Mouse (Mus musculus) kidney, embryonic 15.5 days (tissue): ENCODE data around the gene Stxbp3. TPM values are rescaled to one million over a fixed set of nuclear protein-coding genes. Genes with fewer than 3 reads are reported as not detected.
A peak's percentile ranks its signal among the peaks of the same experiment; 100 is the strongest.

Experiments
- ATAC-seq: fragments of 200-750 bp; cut with Nextera tagmentation; replicated peaks from 2 replicates; pipeline ENCODE4 v1.8.0; 2017; ENCODE audit warnings: moderate TSS enrichment; ENCODE audit not compliant: low FRiP score
- H3K27ac ChIP-seq: fragments of 300-500 bp; sonication (generic); 2 replicates; pipeline ENCODE4 v1.5.1; 2015; ENCODE audit warnings: mild to moderate bottlenecking, inconsistent platforms
- H3K27me3 ChIP-seq: fragments of 300-500 bp; sonication (generic); 2 replicates; pipeline ENCODE4 v1.6.1; 2015; ENCODE audit warnings: inconsistent platforms
- H3K36me3 ChIP-seq: fragments of 300-500 bp; sonication (generic); 2 replicates; pipeline ENCODE4 v1.6.1; 2015; ENCODE audit warnings: inconsistent platforms
- H3K4me1 ChIP-seq: fragments of 300-500 bp; sonication (generic); 2 replicates; pipeline ENCODE4 v1.6.1; 2015; ENCODE audit warnings: inconsistent platforms
- H3K4me2 ChIP-seq: fragments of 300-500 bp; sonication (generic); 2 replicates; pipeline ENCODE4 v1.6.1; 2015; ENCODE audit warnings: moderate library complexity, mild to moderate bottlenecking, inconsistent platforms
- H3K4me3 ChIP-seq: fragments of 300-500 bp; sonication (generic); replicated peaks from 2 replicates; pipeline ENCODE4 v1.5.1; 2015; ENCODE audit warnings: mild to moderate bottlenecking, inconsistent platforms
- H3K9ac ChIP-seq: fragments of 300-500 bp; sonication (generic); 2 replicates; pipeline ENCODE4 v1.6.1; 2015; ENCODE audit warnings: mild to moderate bottlenecking, inconsistent platforms
- H3K9me3 ChIP-seq: fragments of 300-500 bp; sonication (generic); replicated peaks from 2 replicates; pipeline ENCODE4 v1.6.1; 2016; ENCODE audit warnings: inconsistent platforms
- WGBS: fragments of 180-500 bp; shearing (Covaris S2); methylation state at CpG from one replicate; pipeline ENCODE4 v1.1.7; 2015; ENCODE audit warnings: mixed read lengths; 5-methylcytosine and 5-hydroxymethylcytosine counted together
- polyA plus RNA-seq: library from polyadenylated mRNA; unstranded; fragments of >200 nt; fragmentation: Nextera tagmentation; extraction: Ambion mirVana; gene quantifications from 2 replicates; pipeline ENCODE4 v1.2.1, GENCODE M21; 2015

Gene Stxbp3
- polyA plus RNA-seq, 1 experiment from 2014 or later: 34.9 TPM

DNA sequence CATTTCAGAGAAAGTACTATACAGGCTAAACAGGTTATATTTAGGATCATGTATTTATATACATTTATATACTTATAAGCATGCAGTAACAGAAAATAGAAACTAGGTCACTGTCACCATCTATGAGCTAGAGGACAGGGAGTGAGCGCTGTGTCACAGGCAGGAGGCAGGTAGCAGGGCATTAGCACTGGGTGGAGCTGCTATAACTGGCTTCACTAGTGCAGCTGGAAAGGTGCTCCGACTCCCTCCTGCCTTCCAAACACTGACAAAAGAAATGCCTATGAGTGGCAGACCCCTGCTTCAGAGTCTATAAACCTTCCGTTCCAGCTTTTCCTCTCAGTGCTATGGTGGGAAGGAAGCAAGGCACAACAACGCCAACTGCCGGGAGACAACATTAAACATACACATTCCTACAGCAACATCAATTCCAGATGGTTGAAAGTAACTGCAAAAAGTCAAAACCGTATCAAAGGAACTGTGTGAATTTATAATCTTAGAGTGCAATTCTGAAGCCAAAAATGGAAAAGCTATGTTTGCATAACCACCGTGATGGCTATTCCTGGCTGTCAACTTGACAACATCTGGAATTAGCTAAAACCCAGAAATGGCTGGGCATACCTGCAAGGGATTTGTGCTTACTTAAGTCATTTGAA is 49.1 kb downstream of the Stxbp3 start:
- Histone ChIP-seq H3K9ac (no peak overlapping the region), H3K27me3 (no peaks in the 10 kb centered on the region), H3K4me3 (no peak overlapping the region), H3K36me3 (peaks cover 33% of the 10 kb centered on the region), H3K4me2 (no peak overlapping the region), H3K9me3 (no peaks in the 10 kb centered on the region), H3K27ac (no peak overlapping the region), H3K4me1 (peaks cover 7% of the 10 kb centered on the region)
- WGBS: 79% methylated on average over 7 of the region's 7 CpGs
- ATAC-seq: no peak

- H3K4me2 ChIP-seq: no peak overlapping the region
- no peak overlapping the region for H3K4me3 ChIP-seq
- WGBS: 89% methylated on average over 3 of the region's 3 CpGs
- no peaks in the 10 kb centered on the region for H3K27me3 ChIP-seq
- no peak overlapping the region for H3K9ac ChIP-seq
- H3K4me1 ChIP-seq: peaks cover 7% of the 10 kb centered on the region
- no peak for ATAC-seq
- peaks cover 28% of the 10 kb centered on the region for H3K36me3 ChIP-seq
- no peaks in the 10 kb centered on the region for H3K9me3 ChIP-seq
- H3K27ac ChIP-seq: no peak overlapping the region
These were observed 49.8 kb downstream of the Stxbp3 start for GRCm38 (mm10) chr3:108790499-108790898.

GRCm38 (mm10) chr3:108789299-108789698 is 51.0 kb downstream of the Stxbp3 start:
- Histone ChIP-seq H3K9me3 (0 out of 2 replicates have a peak, but pooled peaks cover 5% of the 10 kb centered on the region), H3K36me3 (peaks cover 20% of the 10 kb centered on the region), H3K4me3 (no peak overlapping the region), H3K4me2 (no peak overlapping the region), H3K27ac (no peak overlapping the region), H3K9ac (no peak overlapping the region), H3K27me3 (no peaks in the 10 kb centered on the region), H3K4me1 (peaks cover 7% of the 10 kb centered on the region)
- WGBS: 79% methylated on average over 5 of the region's 5 CpGs
- no peak for ATAC-seq

- H3K9ac ChIP-seq: no peak overlapping the region
- 0 out of 2 replicates have a peak, but pooled peaks cover 5% of the 10 kb centered on the region for H3K9me3 ChIP-seq
- H3K36me3 ChIP-seq: peaks cover 13% of the 10 kb centered on the region
- no peak overlapping the region for H3K4me2 ChIP-seq
- 0 out of 2 replicates have a peak, but pooled peaks have one; percentile 46 for ATAC-seq
- H3K27me3 ChIP-seq: no peaks in the 10 kb centered on the region
- 80% methylated on average over 4 of the region's 4 CpGs for WGBS
- peaks cover 7% of the 10 kb centered on the region for H3K4me1 ChIP-seq
- no peak overlapping the region for H3K27ac ChIP-seq
- no peak overlapping the region for H3K4me3 ChIP-seq
These were observed 51.9 kb downstream of the Stxbp3 start for GRCm38 (mm10) chr3:108788455-108788794.

DNA sequence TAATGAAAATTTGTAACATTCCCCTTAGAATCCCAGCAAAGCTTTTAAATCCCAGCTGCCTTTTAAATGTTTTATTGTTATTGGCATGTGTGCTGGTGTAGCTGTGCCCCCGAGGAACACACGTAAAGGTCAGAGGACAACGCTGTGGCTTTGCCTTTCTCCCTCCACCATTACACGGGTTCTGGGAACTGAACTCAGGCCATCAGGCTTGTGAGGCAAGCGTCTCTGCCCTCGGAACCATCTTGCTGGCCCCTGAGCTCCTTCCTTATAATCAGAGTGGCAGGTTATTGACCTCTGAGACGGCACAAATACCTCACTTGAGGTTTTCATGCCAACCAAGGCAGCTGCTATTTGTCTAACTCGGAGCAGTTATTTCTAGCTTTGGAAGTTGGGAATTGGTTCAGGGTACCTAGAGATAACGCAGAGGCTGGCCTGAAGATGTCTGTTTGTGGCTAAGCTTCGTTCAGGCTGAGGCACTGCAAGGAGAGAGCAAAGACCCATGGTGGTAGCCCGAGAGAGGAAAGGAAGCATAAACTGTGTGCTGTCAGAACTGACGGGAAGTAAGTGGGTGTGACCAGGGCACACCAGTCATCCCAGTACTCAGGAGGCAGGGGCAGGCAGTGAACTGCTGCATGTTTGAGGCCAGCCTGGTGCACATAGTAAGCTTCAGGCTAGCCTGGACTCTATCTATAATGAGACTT is 52.4 kb downstream of the Stxbp3 start:
- no peak; the same call in 1 of the 2 replicates for ATAC-seq
- Histone ChIP-seq H3K27ac (no peak overlapping the region), H3K9ac (no peak overlapping the region), H3K4me3 (no peak overlapping the region), H3K4me2 (no peak overlapping the region), H3K36me3 (peaks cover 11% of the 10 kb centered on the region), H3K4me1 (peaks cover 7% of the 10 kb centered on the region), H3K27me3 (no peaks in the 10 kb centered on the region), H3K9me3 (0 out of 2 replicates have a peak, but pooled peaks cover 5% of the 10 kb centered on the region)
- 53% methylated on average over 12 of the region's 12 CpGs for WGBS

DNA sequence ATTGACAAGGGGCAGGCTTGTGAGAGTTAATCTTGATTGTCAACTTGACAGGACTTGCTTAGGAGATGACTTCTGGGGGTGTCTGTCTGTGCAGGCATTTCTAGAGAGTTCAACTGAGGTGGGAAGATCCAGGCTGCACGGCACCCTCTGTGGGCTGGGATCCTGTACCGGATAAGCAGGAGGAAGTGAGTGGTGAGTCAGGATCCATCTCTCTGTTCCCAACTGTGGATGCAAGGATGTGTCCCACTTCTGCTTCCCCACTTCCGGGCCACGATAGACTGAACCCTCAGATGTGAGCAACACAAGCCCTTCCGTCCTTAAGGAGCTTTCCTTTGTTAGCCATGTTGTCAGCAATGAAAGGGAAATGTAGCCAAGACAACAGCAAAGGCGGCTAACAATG is 53.8 kb downstream of the Stxbp3 start:
- H3K36me3 ChIP-seq: 0 out of 2 replicates have a peak, but pooled peaks cover 3% of the 10 kb centered on the region
- H3K4me3 ChIP-seq: no peak overlapping the region
- ATAC-seq: no peak

DNA sequence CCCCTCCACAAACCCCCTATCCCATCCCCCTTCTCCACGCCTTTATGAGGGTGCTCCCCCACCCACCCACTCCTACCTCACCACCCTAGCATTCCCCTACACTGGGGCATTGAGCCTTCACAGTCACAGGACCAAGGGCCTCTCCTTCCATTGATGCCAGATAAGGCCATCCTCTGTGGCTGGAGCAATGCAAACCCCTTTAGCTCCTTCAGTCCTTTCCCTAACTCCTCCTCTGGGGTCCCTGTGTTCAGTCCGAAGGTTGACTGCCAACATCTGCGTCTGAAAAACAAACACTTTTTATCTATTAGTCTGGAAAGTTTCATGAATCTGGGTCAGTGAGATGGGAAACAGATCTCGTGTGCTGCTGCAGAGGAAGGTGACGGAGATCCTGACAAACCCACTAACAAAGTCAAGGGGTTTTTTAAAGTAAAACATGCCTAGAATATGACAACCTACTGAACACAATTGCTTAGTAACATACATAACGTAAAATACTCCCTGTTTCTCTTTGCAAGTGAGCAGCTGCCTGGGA is 57.9 kb downstream of the Stxbp3 start:
- Histone ChIP-seq H3K9ac (no peak overlapping the region), H3K27me3 (no peaks in the 10 kb centered on the region), H3K4me3 (no peak overlapping the region), H3K4me1 (no peaks in the 10 kb centered on the region), H3K9me3 (0 out of 2 replicates have a peak, but pooled peaks cover 5% of the 10 kb centered on the region), H3K27ac (peak overlapping the region; percentile 60; the same call in 1 of the 2 replicates), H3K4me2 (no peak overlapping the region), H3K36me3 (no peaks in the 10 kb centered on the region)
- ATAC-seq: 0 out of 2 replicates have a peak, but pooled peaks have one; percentile 22
- 54% methylated on average over 6 of the region's 6 CpGs for WGBS

More for the DNA sequence above, 53.8 kb downstream of the Stxbp3 start:
- Histone ChIP-seq H3K9me3 (0 out of 2 replicates have a peak, but pooled peaks cover 5% of the 10 kb centered on the region), H3K27ac (no peak overlapping the region), H3K9ac (no peak overlapping the region), H3K27me3 (no peaks in the 10 kb centered on the region), H3K4me2 (no peak overlapping the region), H3K4me1 (peaks cover 7% of the 10 kb centered on the region)
- 79% methylated on average over 6 of the region's 6 CpGs for WGBS

DNA sequence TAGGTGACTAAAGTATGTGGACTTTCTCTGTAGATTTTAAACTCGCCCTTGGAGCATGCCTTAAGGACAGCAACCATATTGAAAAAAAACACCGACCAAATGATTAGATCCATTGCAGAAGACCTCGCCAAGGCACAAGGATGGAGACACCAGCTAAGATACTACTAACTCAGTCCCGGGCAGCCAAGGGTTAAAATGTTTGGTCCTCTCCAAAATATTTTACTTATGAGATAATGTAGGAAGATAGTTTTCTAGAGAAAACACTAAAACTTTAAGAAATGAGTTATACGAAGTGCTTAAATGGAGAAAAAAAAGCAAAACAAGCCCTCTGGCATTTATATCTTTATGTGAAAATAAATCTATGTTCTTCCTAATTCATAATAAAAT is 58.4 kb downstream of the Stxbp3 start:
- Histone ChIP-seq H3K36me3 (no peaks in the 10 kb centered on the region), H3K9me3 (0 out of 2 replicates have a peak, but pooled peaks cover 5% of the 10 kb centered on the region), H3K4me3 (no peak overlapping the region), H3K4me2 (no peak overlapping the region), H3K4me1 (no peaks in the 10 kb centered on the region), H3K27me3 (no peaks in the 10 kb centered on the region), H3K27ac (no peak overlapping the region), H3K9ac (no peak overlapping the region)
- WGBS: 82% methylated on average over 5 of the region's 5 CpGs
- no peak for ATAC-seq

- H3K9me3 ChIP-seq: 0 out of 2 replicates have a peak, but pooled peaks cover 5% of the 10 kb centered on the region
- H3K4me3 ChIP-seq: no peak overlapping the region
- H3K4me1 ChIP-seq: no peaks in the 10 kb centered on the region
- no peak overlapping the region; the same call in 1 of the 2 replicates for H3K27ac ChIP-seq
- no peaks in the 10 kb centered on the region for H3K27me3 ChIP-seq
- no peak overlapping the region for H3K9ac ChIP-seq
- H3K36me3 ChIP-seq: no peaks in the 10 kb centered on the region
- WGBS: 75% methylated on average over 10 of the region's 10 CpGs
- no peak overlapping the region for H3K4me2 ChIP-seq
- ATAC-seq: no peak
These were observed 59.0 kb downstream of the Stxbp3 start for GRCm38 (mm10) chr3:108781238-108781883.

- Histone ChIP-seq H3K27me3 (peaks cover 3% of the 10 kb centered on the region; the same call in 1 of the 2 replicates), H3K36me3 (no peaks in the 10 kb centered on the region), H3K4me2 (no peak overlapping the region), H3K9me3 (no peaks in the 10 kb centered on the region), H3K9ac (no peak overlapping the region), H3K4me3 (no peak overlapping the region), H3K4me1 (no peaks in the 10 kb centered on the region), H3K27ac (no peak overlapping the region)
- WGBS: 69% methylated on average over 4 of the region's 4 CpGs
- ATAC-seq: no peak
These were observed 61.4 kb downstream of the Stxbp3 start for GRCm38 (mm10) chr3:108778761-108779540.

GRCm38 (mm10) chr3:108772811-108773210 is 67.5 kb downstream of the Stxbp3 start:
- H3K4me3 ChIP-seq: no peak overlapping the region
- no peak overlapping the region for H3K4me2 ChIP-seq
- WGBS: 92% methylated on average over 3 of the region's 3 CpGs
- H3K9me3 ChIP-seq: no peaks in the 10 kb centered on the region
- ATAC-seq: no peak
- H3K36me3 ChIP-seq: no peaks in the 10 kb centered on the region
- H3K27ac ChIP-seq: no peak overlapping the region
- peaks cover 3% of the 10 kb centered on the region for H3K27me3 ChIP-seq
- H3K4me1 ChIP-seq: peaks cover 12% of the 10 kb centered on the region; the same call in 1 of the 2 replicates
- no peak overlapping the region for H3K9ac ChIP-seq
